Mouse (Mus musculus) embryonic fibroblast, embryonic 13.5 days (primary cell): ENCODE measurements around the gene Abca14. TPM values are rescaled to one million over a fixed set of nuclear protein-coding genes. Genes with fewer than 3 reads are reported as not detected.

Source experiments
- H3K27ac ChIP-seq: 2 replicates; pipeline ENCODE4 v1.5.1; 2012; ENCODE audit warnings: low read length, control low read depth, inconsistent platforms; ENCODE audit not compliant: insufficient read depth
- H3K4me1 ChIP-seq: 2 replicates; pipeline ENCODE4 v1.6.1; 2011; ENCODE audit warnings: low read length; ENCODE audit not compliant: control insufficient read depth, insufficient read depth
- H3K4me3 ChIP-seq: 2 replicates; pipeline ENCODE4 v1.5.1; 2011; ENCODE audit warnings: mild to moderate bottlenecking, control low read depth, low read length; ENCODE audit not compliant: insufficient read depth
- CTCF ChIP-seq: IDR thresholded peaks from 2 replicates; pipeline ENCODE4 v1.5.1; 2011; ENCODE audit warnings: mild to moderate bottlenecking, control low read depth, low read length, moderate library complexity, borderline replicate concordance; ENCODE audit not compliant: insufficient read depth
- POLR2A ChIP-seq: IDR thresholded peaks from 2 replicates; pipeline ENCODE4 v1.6.1; 2011; ENCODE audit warnings: low read depth, mild to moderate bottlenecking, control low read depth, low read length, moderate library complexity
- polyA plus RNA-seq: library from polyadenylated mRNA; stranded (reverse); fragments of >200 nt; gene quantifications from 2 replicates; pipeline ENCODE4 v1.2.4, GENCODE M21; 2011; ENCODE audit warnings: low read depth; ENCODE audit not compliant: missing spikeins, insufficient read length

Abca14 gene
- polyA plus RNA-seq, 1 experiment: not detected

DNA sequence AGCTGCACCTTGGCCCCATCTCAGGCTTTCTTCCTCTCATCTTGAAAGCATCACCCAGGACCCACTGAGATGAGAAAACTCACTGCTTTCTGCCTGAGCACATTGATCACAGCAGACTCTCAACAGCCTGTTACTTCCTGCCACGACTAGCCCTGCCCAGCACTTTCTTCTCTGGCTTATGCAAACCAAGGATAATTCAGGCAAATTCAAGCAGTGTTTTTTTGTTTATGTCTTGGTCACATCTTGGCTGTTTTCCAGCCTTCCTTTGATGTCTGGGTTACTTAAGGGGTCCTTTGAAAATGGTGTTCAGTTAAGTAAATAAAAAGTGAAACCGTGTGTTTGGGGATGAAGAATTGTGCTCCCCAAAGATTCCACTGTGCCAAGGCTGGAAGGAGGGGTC lies 24.8 kb upstream of the Abca14 start:
- TF ChIP-seq CTCF: no peak
- TF ChIP-seq POLR2A: no peak
- H3K4me1 ChIP-seq: no peaks in the 10 kb centered on the region
- H3K4me3 ChIP-seq: no peak overlapping the region
- no peak overlapping the region for H3K27ac ChIP-seq

DNA sequence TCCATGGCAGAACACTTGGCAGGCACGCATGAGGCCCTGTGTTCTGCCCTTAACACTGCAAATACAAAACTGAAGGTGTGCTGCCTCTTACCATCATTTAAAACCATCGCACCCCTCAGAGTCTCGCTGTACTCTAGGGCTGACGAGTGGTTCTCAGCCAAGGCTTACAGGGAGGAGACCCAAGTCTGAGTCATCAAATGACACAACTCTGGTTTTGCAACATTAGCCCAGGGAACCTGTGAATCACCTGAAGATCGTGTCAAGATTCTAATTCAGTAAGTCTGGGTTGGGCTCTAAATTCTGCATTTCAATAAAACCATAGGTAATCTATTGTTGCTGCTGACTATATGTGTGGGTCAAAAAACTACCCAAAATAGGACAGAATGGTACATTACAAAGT lies 23.2 kb upstream of the Abca14 start:
- TF ChIP-seq POLR2A (no peak), CTCF (no peak)
- no peak overlapping the region for H3K27ac ChIP-seq

GRCm38 (mm10) chr7:120181401-120182230 lies 22.1 kb upstream of the Abca14 start:
- Histone ChIP-seq H3K27ac (no peak overlapping the region), H3K4me1 (no peaks in the 10 kb centered on the region), H3K4me3 (no peak overlapping the region)
- no peak for TF ChIP-seq POLR2A
- TF ChIP-seq CTCF: no peak

More for the DNA sequence above, 23.2 kb upstream of the Abca14 start:
- H3K4me1 ChIP-seq: no peaks in the 10 kb centered on the region
- no peak overlapping the region for H3K4me3 ChIP-seq

DNA sequence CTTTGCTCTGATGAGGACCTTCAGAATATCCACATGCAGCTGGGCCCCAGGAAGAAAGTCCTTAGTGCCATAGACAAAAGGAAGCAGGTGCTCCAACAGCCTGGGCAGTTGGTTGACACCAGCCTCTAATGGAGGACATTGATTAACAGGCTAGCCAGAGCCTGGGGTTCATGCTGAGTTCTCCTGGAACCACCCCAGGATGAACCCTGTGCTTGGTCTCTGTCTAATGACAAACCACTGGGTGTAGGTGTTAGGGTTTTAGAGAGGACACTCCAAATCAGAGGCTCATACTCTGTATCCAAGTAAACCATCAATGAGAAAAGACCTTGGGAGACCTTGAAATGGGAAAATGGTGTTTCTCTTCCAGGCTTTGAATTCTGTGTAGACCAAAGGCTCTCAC lies 20.9 kb upstream of the Abca14 start:
- H3K4me1 ChIP-seq: no peaks in the 10 kb centered on the region
- H3K27ac ChIP-seq: no peak overlapping the region
- H3K4me3 ChIP-seq: no peak overlapping the region
- TF ChIP-seq CTCF (no peak), POLR2A (no peak)

- H3K27ac ChIP-seq: no peak overlapping the region
- no peak for TF ChIP-seq POLR2A
- TF ChIP-seq CTCF: no peak
- no peak overlapping the region for H3K4me3 ChIP-seq
- H3K4me1 ChIP-seq: peaks cover 3% of the 10 kb centered on the region; the same call in 1 of the 2 replicates
Observed at GRCm38 (mm10) chr7:120188946-120189345, 14.8 kb upstream of the Abca14 start.

- Histone ChIP-seq H3K27ac (no peak overlapping the region), H3K4me1 (peaks cover 3% of the 10 kb centered on the region; the same call in 1 of the 2 replicates), H3K4me3 (no peak overlapping the region)
- TF ChIP-seq POLR2A (no peak), CTCF (no peak)
Observed at GRCm38 (mm10) chr7:120189369-120190149, 14.2 kb upstream of the Abca14 start.

DNA sequence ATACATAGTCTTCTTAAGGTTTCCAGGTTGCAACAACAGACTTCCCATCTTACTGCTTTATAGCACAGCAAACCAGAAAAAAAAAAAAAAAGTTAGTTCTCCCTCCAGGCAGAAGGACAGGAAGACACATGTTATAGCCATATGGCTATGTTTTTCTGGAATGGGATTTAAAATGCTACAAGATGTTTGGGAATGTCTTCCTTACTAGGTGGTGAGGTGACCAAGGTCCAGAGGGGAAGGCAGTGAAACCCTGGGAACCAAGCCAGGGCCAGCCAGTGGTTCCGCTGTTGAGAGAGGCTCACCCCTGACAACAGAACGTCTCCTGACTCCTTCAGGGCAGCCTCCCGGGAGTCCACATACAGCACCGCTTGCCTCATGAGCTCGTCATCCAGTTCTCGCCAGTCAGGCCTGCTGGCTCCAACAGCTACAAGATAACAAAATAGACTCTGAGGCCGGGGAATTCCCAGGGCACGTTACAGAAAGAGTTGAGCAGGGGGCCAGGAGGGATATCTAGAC lies 13.6 kb upstream of the Abca14 start:
- Histone ChIP-seq H3K4me1 (peaks cover 3% of the 10 kb centered on the region; the same call in 1 of the 2 replicates), H3K4me3 (no peak overlapping the region), H3K27ac (no peak overlapping the region)
- TF ChIP-seq POLR2A (no peak), CTCF (no peak)

DNA sequence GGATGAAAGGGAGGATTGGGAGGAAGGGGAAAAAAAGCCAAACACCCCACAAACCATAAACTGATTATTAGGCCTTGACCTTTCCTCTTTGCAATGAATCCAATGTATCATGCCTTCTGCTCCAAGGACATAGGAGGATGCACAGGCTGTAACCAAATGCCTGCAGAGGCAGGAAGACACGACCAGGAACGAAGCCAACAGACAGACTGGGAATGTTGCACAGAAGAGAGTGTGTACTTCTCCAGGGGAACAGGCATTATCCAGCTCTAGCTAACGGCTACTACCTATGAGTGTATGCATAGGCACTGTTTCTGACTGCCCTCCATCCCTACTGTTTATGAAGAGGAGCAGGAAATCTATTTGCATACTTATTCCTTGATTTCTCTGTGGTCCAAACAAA lies 11.6 kb upstream of the Abca14 start:
- no peak overlapping the region for H3K4me3 ChIP-seq
- no peak overlapping the region for H3K27ac ChIP-seq
- peaks cover 3% of the 10 kb centered on the region; the same call in 1 of the 2 replicates for H3K4me1 ChIP-seq
- TF ChIP-seq POLR2A (no peak), CTCF (no peak)

GRCm38 (mm10) chr7:120192816-120193215 lies 10.9 kb upstream of the Abca14 start:
- Histone ChIP-seq H3K4me3 (no peak overlapping the region), H3K4me1 (peaks cover 3% of the 10 kb centered on the region; the same call in 1 of the 2 replicates), H3K27ac (no peak overlapping the region)
- TF ChIP-seq CTCF (no peak), POLR2A (no peak)

DNA sequence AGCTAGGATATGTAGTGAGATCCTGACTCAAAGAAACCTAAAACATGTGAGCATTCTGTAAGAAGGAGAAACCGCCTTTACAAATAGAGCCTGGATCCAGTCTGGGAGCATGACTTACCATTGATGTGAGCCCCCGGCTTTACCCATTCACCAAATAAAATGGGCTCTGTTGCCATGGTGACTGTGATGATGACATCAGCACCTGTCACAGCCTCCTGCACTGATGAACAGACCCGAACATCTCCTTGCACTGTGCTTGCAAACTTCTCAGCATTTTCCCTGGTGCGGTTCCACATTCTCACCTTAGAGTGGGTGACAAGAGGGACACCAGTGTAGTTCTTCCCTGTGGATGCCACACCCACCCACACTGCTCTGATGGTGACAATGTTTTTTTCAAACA lies 8.6 kb upstream of the Abca14 start:
- Histone ChIP-seq H3K4me3 (no peak overlapping the region), H3K4me1 (peaks cover 1% of the 10 kb centered on the region; the same call in 1 of the 2 replicates), H3K27ac (no peak overlapping the region)
- TF ChIP-seq POLR2A: no peak
- TF ChIP-seq CTCF: no peak
